Mouse (Mus musculus): Measurements from ENCODE around the gene Slc35c1.

DNA sequence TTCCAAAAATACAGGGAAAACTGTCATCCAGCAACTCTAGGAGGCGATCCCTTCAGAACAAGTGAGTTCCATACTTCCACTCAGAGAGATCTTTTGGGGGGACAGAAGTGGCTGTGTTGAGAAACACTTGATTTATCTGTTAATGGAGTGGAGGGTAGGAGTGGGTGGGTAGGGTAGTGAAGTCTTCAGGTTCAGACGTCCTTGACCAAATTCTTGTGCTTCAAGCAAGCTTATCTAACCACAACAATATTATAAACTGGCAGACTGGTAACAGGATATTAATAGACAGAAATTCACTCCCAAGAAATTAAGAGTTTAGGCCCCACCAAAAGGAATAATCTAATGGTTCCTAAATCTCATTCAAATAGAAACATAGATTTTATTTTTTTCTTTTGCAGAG lies 30.2 kb downstream of the Slc35c1 start:
- TF ChIP-seq POLR2A (IDR thresholded peaks at IDR 0.05; ENCODE audit: borderline replicate concordance, insufficient read depth, low read length) = no peak
- no peak for TF ChIP-seq CTCF (IDR thresholded peaks at IDR 0.05; ENCODE audit: borderline replicate concordance, insufficient read depth, low read depth, low read length)

All from cerebellum, adult 2 months (tissue).